Mouse (Mus musculus) erythroblast, adult 5-6 weeks (primary cell): ENCODE data around the gene Pla2g4f. TPM values are rescaled to one million over a fixed set of nuclear protein-coding genes. Genes with fewer than 3 reads are reported as not detected.
A peak's percentile ranks its signal among the peaks of the same experiment; 100 is the strongest.

Experiments used
- ATAC-seq: replicated peaks from 2 replicates; pipeline ENCODE4 v1.8.0; 2016; ENCODE audit warnings: moderate number of reproducible peaks, mild to moderate bottlenecking, moderate TSS enrichment, inconsistent platforms; ENCODE audit not compliant: poor library complexity, low FRiP score, severe bottlenecking
- total RNA-seq, 2 experiments: library from RNA; stranded (forward) in 1 of 2; stranded (reverse) in 1 of 2; fragments of 150-400 nt in 1 of 2; fragments of 200-764, 138-1000 nt in 1 of 2; gene quantifications; 2 replicates each; pipeline versions ENCODE4 v1.2.3 to v1.2.4; 2015 to 2017; ENCODE audit warnings: low replicate concordance in 2 of 2

Pla2g4f gene
- total RNA-seq, 2 experiments from 2014 or later, result not detected

GRCm38 (mm10) chr2:120284094-120284493, 29.9 kb downstream of the Pla2g4f start:
- ATAC-seq, result no peak

GRCm38 (mm10) chr2:120283550-120283949, 30.4 kb downstream of the Pla2g4f start:
- no peak for ATAC-seq

GRCm38 (mm10) chr2:120281221-120281620, 32.7 kb downstream of the Pla2g4f start:
- no peak for ATAC-seq

GRCm38 (mm10) chr2:120279961-120280360, 34.0 kb downstream of the Pla2g4f start:
- peak; percentile 48; the same call in 1 of the 2 replicates for ATAC-seq

GRCm38 (mm10) chr2:120276951-120277350, 37.0 kb downstream of the Pla2g4f start:
- no peak for ATAC-seq

GRCm38 (mm10) chr2:120268635-120269034, 45.3 kb downstream of the Pla2g4f start:
- no peak for ATAC-seq

- no peak for ATAC-seq
Measured at GRCm38 (mm10) chr2:120265523-120265922, 48.4 kb downstream of the Pla2g4f start.

- ATAC-seq, result no peak
Measured at GRCm38 (mm10) chr2:120264858-120265257, 49.1 kb downstream of the Pla2g4f start.

- ATAC-seq, result no peak
Measured at GRCm38 (mm10) chr2:120262876-120263275, 51.1 kb downstream of the Pla2g4f start.

GRCm38 (mm10) chr2:120261346-120261745, 52.6 kb downstream of the Pla2g4f start:
- no peak for ATAC-seq

- ATAC-seq, result no peak
Measured at GRCm38 (mm10) chr2:120256259-120256658, 57.7 kb downstream of the Pla2g4f start.

- no peak for ATAC-seq
Measured at GRCm38 (mm10) chr2:120252644-120253043, 61.3 kb downstream of the Pla2g4f start.

Other genes starting within 250 kb of the Pla2g4f start
- gene Ehd4, start 159.6 kb downstream of the Pla2g4f start, total RNA-seq (2015; ENCODE audit: low replicate concordance), result 13.2 and 23.2 TPM in 2 replicates
- 7.8 and 9.2 TPM in 2 replicates for gene Ehd4, start 159.6 kb downstream of the Pla2g4f start, total RNA-seq (2017; ENCODE audit: low replicate concordance)
- gene Pla2g4e, start 68.8 kb downstream of the Pla2g4f start, total RNA-seq (2015; ENCODE audit: low replicate concordance), result not detected in 2 replicates
- gene Pla2g4e, start 68.8 kb downstream of the Pla2g4f start, total RNA-seq (2017; ENCODE audit: low replicate concordance), result not detected in 2 replicates
- gene Pla2g4d, start 25.0 kb downstream of the Pla2g4f start, total RNA-seq (2015; ENCODE audit: low replicate concordance), result not detected in 2 replicates
- not detected in 2 replicates for gene Pla2g4d, start 25.0 kb downstream of the Pla2g4f start, total RNA-seq (2017; ENCODE audit: low replicate concordance)
- 8.8 and 13.2 TPM in 2 replicates for gene Vps39, start 39.0 kb upstream of the Pla2g4f start, total RNA-seq (2015; ENCODE audit: low replicate concordance)
- gene Vps39, start 39.0 kb upstream of the Pla2g4f start, total RNA-seq (2017; ENCODE audit: low replicate concordance), result 8.8 and 10.6 TPM in 2 replicates
- gene Ganc, start 89.7 kb upstream of the Pla2g4f start, total RNA-seq (2015; ENCODE audit: low replicate concordance), result 3.8 and 5.2 TPM in 2 replicates
- gene Ganc, start 89.7 kb upstream of the Pla2g4f start, total RNA-seq (2017; ENCODE audit: low replicate concordance), result 5.2 and 22.6 TPM in 2 replicates
- 7.1 and 16.3 TPM in 2 replicates for gene Tmem87a, start 89.9 kb upstream of the Pla2g4f start, total RNA-seq (2015; ENCODE audit: low replicate concordance)
- gene Tmem87a, start 89.9 kb upstream of the Pla2g4f start, total RNA-seq (2017; ENCODE audit: low replicate concordance), result 19.2 and 19.7 TPM in 2 replicates
- gene Capn3, start 141.9 kb upstream of the Pla2g4f start, total RNA-seq (2015; ENCODE audit: low replicate concordance), result not detected in 2 replicates
- 0.51 TPM in 1 of 2 replicates, not detected in the other for gene Capn3, start 141.9 kb upstream of the Pla2g4f start, total RNA-seq (2017; ENCODE audit: low replicate concordance)
- gene Zfp106, start 249.7 kb upstream of the Pla2g4f start, total RNA-seq (2015; ENCODE audit: low replicate concordance), result 20.4 and 23.2 TPM in 2 replicates
- gene Zfp106, start 249.7 kb upstream of the Pla2g4f start, total RNA-seq (2017; ENCODE audit: low replicate concordance), result 25.0 and 39.2 TPM in 2 replicates